Mouse (Mus musculus): Measurements from ENCODE around the gene Metrnl. TPM values are rescaled to one million over a fixed set of nuclear protein-coding genes. Genes with fewer than 3 reads are reported as not detected.

Gene Metrnl
- polyA plus RNA-seq, 1 experiment from 2014 or later, result 12.8 TPM

DNA sequence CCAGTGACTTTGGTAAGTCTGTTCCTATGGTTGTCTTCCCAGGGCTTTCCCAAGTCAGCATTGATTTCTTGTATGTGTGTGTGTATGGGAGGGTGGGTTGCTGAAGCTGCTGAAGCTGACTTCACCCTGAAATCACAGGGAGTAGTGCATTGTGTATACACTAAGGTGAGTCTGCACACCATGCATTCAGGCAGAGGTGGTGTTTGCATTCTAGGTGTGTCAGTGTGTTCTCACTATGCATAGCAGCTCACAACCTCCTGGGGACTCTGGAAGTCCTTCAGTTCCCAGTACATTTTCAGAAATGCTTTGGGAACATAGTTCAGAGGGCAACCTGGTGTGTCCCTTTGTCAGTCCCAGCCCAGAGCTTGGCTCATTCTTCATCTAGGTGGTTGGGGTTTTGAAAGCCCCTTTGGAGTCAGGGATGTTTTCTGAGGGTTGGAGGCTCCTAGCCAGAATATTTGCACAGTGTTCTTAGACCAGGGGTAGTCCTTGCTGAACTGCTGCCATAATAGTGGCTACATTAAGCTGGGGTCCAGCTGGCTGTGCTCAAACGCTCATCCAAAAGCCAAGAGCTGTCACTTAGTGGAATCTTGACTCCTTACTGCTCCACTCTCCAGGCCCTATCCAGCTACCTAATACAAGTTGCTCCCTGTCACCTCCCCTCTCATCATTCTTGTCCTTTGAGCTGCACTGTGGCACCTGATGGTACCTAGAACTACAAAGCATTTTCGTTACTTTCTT, 13.6 kb downstream of the Metrnl start:
- Histone ChIP-seq H3K4me3 (no peak overlapping the region), H3K4me1 (no peaks in the 10 kb centered on the region), H3K9me3 (replicated peaks) (no peaks in the 10 kb centered on the region), H3K27me3 (ENCODE audit: low read depth, poor library complexity, severe bottlenecking) (no peaks in the 10 kb centered on the region), H3K36me3 (0 out of 2 replicates have a peak, but pooled peaks cover 3% of the 10 kb centered on the region), H3K27ac (replicated peaks) (no peak overlapping the region)
- 83% methylated on average over 2 of the region's 2 CpGs for WGBS
- no peak for DNase-seq (ENCODE audit: low spot score)

DNA sequence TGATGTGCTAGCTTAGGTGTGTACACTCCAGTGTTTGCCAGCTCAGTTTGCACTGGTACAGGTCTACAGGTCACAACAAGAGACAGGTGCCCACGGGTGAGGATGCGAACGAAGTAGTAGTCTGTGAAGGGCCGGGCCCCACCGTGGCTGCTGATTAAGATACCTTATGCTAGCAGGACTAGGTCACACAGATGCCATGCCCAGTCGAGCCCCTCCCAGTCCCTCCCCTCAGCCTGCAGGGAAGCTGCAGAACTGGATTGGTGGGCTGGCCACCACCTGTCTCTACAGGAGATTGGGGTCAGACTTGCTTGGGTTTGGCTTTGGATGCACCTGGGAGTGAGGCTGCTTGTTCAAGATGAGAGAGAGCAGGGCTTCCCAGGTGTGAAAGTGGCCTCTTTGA, 16.4 kb downstream of the Metrnl start:
- Histone ChIP-seq H3K4me3 (no peak overlapping the region), H3K27ac (replicated peaks) (no peak overlapping the region), H3K4me1 (no peaks in the 10 kb centered on the region), H3K27me3 (ENCODE audit: low read depth, poor library complexity, severe bottlenecking) (no peaks in the 10 kb centered on the region), H3K9me3 (replicated peaks) (no peaks in the 10 kb centered on the region), H3K36me3 (0 out of 2 replicates have a peak, but pooled peaks cover 3% of the 10 kb centered on the region)
- no peak for DNase-seq (ENCODE audit: low spot score)
- 69% methylated on average over 6 of the region's 6 CpGs for WGBS

GRCm38 (mm10) chr11:121720752-121721151, 19.4 kb downstream of the Metrnl start:
- Histone ChIP-seq H3K9me3 (replicated peaks) (no peaks in the 10 kb centered on the region), H3K36me3 (0 out of 2 replicates have a peak, but pooled peaks cover 3% of the 10 kb centered on the region), H3K27me3 (ENCODE audit: low read depth, poor library complexity, severe bottlenecking) (no peaks in the 10 kb centered on the region), H3K4me1 (no peaks in the 10 kb centered on the region), H3K4me3 (no peak overlapping the region), H3K27ac (replicated peaks) (no peak overlapping the region)
- 94% methylated on average over 3 of the region's 3 CpGs for WGBS
- DNase-seq (ENCODE audit: low spot score), result no peak

GRCm38 (mm10) chr11:121722434-121722833, 21.1 kb downstream of the Metrnl start:
- H3K4me3 ChIP-seq, result no peak overlapping the region
- no peaks in the 10 kb centered on the region for H3K27me3 ChIP-seq (ENCODE audit: low read depth, poor library complexity, severe bottlenecking)
- H3K27ac ChIP-seq (replicated peaks), result no peak overlapping the region
- 82% methylated on average over 2 of the region's 2 CpGs for WGBS
- no peak for DNase-seq (ENCODE audit: low spot score)
- no peaks in the 10 kb centered on the region for H3K4me1 ChIP-seq
- 0 out of 2 replicates have a peak, but pooled peaks cover 3% of the 10 kb centered on the region for H3K36me3 ChIP-seq
- no peaks in the 10 kb centered on the region for H3K9me3 ChIP-seq (replicated peaks)

- no peak for DNase-seq (ENCODE audit: low spot score)
- no peaks in the 10 kb centered on the region for H3K4me1 ChIP-seq
- WGBS, result 86% methylated on average over 2 of the region's 2 CpGs
- no peaks in the 10 kb centered on the region for H3K27me3 ChIP-seq (ENCODE audit: low read depth, poor library complexity, severe bottlenecking)
- H3K36me3 ChIP-seq, result no peaks in the 10 kb centered on the region
- no peak overlapping the region for H3K4me3 ChIP-seq
- no peak overlapping the region for H3K27ac ChIP-seq (replicated peaks)
- H3K9me3 ChIP-seq (replicated peaks), result no peaks in the 10 kb centered on the region
These were observed 25.3 kb downstream of the Metrnl start for GRCm38 (mm10) chr11:121726625-121727024.

GRCm38 (mm10) chr11:121734184-121734583, 32.8 kb downstream of the Metrnl start:
- no peaks in the 10 kb centered on the region for H3K27me3 ChIP-seq (ENCODE audit: low read depth, poor library complexity, severe bottlenecking)
- H3K27ac ChIP-seq (replicated peaks), result no peak overlapping the region
- no peaks in the 10 kb centered on the region for H3K9me3 ChIP-seq (replicated peaks)
- 54% methylated on average over 1 of the region's 1 CpGs for WGBS
- DNase-seq (ENCODE audit: low spot score), result no peak
- H3K4me3 ChIP-seq, result no peak overlapping the region
- no peaks in the 10 kb centered on the region for H3K36me3 ChIP-seq
- peaks cover 18% of the 10 kb centered on the region for H3K4me1 ChIP-seq

GRCm38 (mm10) chr11:121734892-121735291, 33.5 kb downstream of the Metrnl start:
- Histone ChIP-seq H3K4me3 (no peak overlapping the region), H3K4me1 (peaks cover 22% of the 10 kb centered on the region), H3K27me3 (ENCODE audit: low read depth, poor library complexity, severe bottlenecking) (no peaks in the 10 kb centered on the region), H3K36me3 (no peaks in the 10 kb centered on the region), H3K9me3 (replicated peaks) (no peaks in the 10 kb centered on the region), H3K27ac (replicated peaks) (no peak overlapping the region)
- no peak for DNase-seq (ENCODE audit: low spot score)
- WGBS, result 28% methylated on average over 1 of the region's 1 CpGs

DNA sequence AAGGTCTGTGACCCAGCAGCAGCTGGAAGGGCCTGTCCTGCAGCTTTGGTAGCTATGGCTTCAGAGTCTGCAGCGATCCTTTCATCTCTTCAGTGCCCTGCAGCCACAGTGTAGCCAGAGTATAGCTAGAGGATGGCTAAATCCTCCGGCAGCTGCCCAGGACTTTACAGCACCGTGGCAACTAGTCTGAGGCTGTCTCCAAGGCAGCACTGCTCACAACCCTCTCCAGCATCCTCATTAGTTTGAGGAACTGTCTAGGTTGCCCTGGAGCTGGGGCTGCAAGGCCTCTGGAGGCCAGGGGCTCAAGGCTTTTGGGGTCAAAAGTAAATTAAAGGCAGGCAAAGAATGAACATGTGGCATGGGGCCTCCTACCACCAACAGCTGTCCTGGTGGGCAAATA, 37.3 kb downstream of the Metrnl start:
- Histone ChIP-seq H3K4me1 (peaks cover 31% of the 10 kb centered on the region), H3K36me3 (no peaks in the 10 kb centered on the region), H3K27ac (replicated peaks) (peak overlapping the region; percentile 55), H3K9me3 (replicated peaks) (no peaks in the 10 kb centered on the region), H3K27me3 (ENCODE audit: low read depth, poor library complexity, severe bottlenecking) (no peaks in the 10 kb centered on the region), H3K4me3 (no peak overlapping the region)
- DNase-seq (ENCODE audit: low spot score), result peak; percentile 37
- WGBS, result 39% methylated on average over 3 of the region's 3 CpGs

- Histone ChIP-seq H3K36me3 (no peaks in the 10 kb centered on the region), H3K9me3 (replicated peaks) (no peaks in the 10 kb centered on the region), H3K4me1 (peaks cover 25% of the 10 kb centered on the region), H3K4me3 (no peak overlapping the region), H3K27me3 (ENCODE audit: low read depth, poor library complexity, severe bottlenecking) (no peaks in the 10 kb centered on the region), H3K27ac (replicated peaks) (no peak overlapping the region)
- WGBS, result 85% methylated on average over 1 of the region's 1 CpGs
- DNase-seq (ENCODE audit: low spot score), result no peak
These were observed 39.6 kb downstream of the Metrnl start for GRCm38 (mm10) chr11:121740906-121741305.

DNA sequence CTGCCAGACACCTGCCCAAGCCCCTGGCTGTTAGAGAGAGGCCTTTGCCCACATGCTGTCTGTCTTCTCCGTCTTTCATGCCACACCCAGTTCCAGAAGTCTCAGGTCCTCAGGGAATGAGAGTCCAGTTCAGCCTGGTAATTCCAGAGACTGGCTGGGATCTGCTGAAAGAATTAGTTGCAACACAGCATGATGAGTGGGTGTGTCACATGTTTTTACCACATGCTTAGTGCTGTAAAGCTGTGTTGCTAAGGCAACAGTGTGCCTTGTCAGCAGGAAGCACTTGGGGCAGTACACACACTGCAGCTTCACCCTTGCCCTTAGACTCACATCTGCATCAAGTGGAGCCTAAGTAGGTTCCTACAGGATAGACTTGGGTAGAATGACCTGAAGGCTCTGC, 40.1 kb downstream of the Metrnl start:
- DNase-seq (ENCODE audit: low spot score), result no peak
- Histone ChIP-seq H3K36me3 (no peaks in the 10 kb centered on the region), H3K4me3 (no peak overlapping the region), H3K4me1 (peaks cover 25% of the 10 kb centered on the region), H3K9me3 (replicated peaks) (no peaks in the 10 kb centered on the region), H3K27ac (replicated peaks) (peak overlapping the region; percentile 6; the same call in 1 of the 2 replicates), H3K27me3 (ENCODE audit: low read depth, poor library complexity, severe bottlenecking) (no peaks in the 10 kb centered on the region)
- WGBS, result 77% methylated on average over 1 of the region's 1 CpGs

DNA sequence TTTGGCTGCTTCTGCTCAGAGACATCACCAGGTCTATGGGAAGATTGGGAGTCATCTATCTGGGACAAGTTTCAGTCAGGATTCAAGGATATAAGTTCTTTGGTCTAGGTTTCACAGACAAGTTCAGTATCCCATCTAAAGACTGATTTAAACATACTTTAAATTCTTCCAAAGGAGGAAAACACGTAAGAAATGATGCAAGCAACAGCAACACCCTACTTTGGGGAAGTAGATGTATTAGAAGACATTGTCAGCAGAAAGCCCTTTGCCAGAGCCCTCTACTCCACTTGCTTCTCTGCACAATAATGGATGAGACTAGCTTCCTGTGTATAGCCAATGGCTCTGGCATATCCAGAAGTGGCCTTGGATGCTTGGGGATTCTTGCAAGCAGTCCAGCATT, 41.8 kb downstream of the Metrnl start:
- Histone ChIP-seq H3K27ac (replicated peaks) (no peak overlapping the region), H3K4me3 (no peak overlapping the region), H3K9me3 (replicated peaks) (no peaks in the 10 kb centered on the region), H3K4me1 (peaks cover 23% of the 10 kb centered on the region), H3K27me3 (ENCODE audit: low read depth, poor library complexity, severe bottlenecking) (no peaks in the 10 kb centered on the region), H3K36me3 (no peaks in the 10 kb centered on the region)
- 84% methylated on average over 1 of the region's 1 CpGs for whole genome bisulfite sequencing
- DNase-seq (ENCODE audit: low spot score), result no peak

- Histone ChIP-seq H3K9me3 (replicated peaks) (no peaks in the 10 kb centered on the region), H3K4me3 (no peak overlapping the region), H3K4me1 (peaks cover 14% of the 10 kb centered on the region), H3K36me3 (no peaks in the 10 kb centered on the region), H3K27ac (replicated peaks) (no peak overlapping the region), H3K27me3 (ENCODE audit: low read depth, poor library complexity, severe bottlenecking) (no peaks in the 10 kb centered on the region)
- no peak for DNase-seq (ENCODE audit: low spot score)
These were observed 42.7 kb downstream of the Metrnl start for GRCm38 (mm10) chr11:121743915-121744628.

- no peak for DNase-seq (ENCODE audit: low spot score)
- no peaks in the 10 kb centered on the region for H3K27me3 ChIP-seq (ENCODE audit: low read depth, poor library complexity, severe bottlenecking)
- H3K4me3 ChIP-seq, result no peak overlapping the region
- H3K27ac ChIP-seq (replicated peaks), result no peak overlapping the region
- no peaks in the 10 kb centered on the region for H3K4me1 ChIP-seq
- H3K36me3 ChIP-seq, result no peaks in the 10 kb centered on the region
- no peaks in the 10 kb centered on the region for H3K9me3 ChIP-seq (replicated peaks)
- 83% methylated on average over 12 of the region's 12 CpGs for WGBS
These were observed 45.7 kb downstream of the Metrnl start for GRCm38 (mm10) chr11:121746941-121747494.

Data from midbrain, embryonic 10.5 days (tissue).